13 mouse cellular contexts compared by ENCODE assay signal in the genomic region with DNA sequence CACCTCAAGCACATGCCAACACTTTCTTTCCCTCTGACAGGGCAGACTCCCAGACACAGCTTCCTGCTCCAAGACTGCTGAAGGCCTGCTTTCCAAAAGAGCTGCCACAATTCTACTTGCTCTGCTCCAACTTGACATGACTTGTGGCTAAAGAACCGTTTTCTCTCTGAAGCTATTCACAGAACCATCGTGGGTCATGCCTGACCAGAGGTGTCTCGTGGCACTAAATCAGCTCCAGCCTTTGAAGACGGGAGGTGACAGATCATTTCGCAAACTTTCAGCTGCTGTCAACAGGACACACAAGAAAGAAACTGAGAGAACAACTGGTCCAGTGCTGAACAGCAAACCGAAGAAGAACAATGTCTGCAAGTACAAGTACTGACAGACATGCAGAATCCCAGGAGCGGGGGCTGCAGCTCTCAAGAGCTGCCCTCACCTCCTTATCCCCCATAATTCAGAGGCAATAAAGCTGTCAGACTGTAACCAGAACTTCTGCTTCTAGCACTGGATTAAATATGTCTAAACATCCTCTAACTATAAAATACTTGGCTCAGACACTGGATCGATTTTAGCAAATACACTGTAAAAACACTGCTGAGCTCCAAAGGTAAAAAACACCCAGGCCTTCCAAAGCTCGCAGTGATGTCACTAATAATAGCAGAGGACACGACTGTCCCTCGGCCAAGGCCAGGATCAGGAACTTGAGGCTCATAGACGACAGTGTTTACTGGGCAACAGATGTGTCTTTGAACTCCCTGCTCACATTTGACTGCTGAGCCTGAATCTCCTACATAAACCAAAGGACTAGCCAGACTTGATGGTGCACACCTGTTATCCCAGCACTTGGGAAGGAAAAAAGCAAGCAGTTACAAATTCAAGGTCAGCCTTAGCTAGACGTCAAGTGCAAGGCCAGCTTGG. TPM values are rescaled to one million over a fixed set of nuclear protein-coding genes. Genes with fewer than 3 reads are reported as not detected.
DNase-seq lines count a peak whose midpoint lies in the region; ATAC-seq lines count a peak whose summit lies in the region.
"Had no signal": no experiment of that assay in that cellular context is flagged by ENCODE, and none has a peak within 500 bp of the region (broad histone marks: within the 10 kb centered on the region; RNA-seq: fewer than 3 reads in every experiment).

No protein-coding gene starts in this region.

- no peaks in the 10 kb centered on the region for H3K27me3 ChIP-seq in kidney, embryonic 14.5 days (ENCODE audit: control insufficient read depth, insufficient read depth, low read length)
- no peaks in the 10 kb centered on the region for H3K27me3 ChIP-seq in limb, embryonic 12.5 days
- H3K27me3 ChIP-seq: embryonic facial prominence, embryonic 12.5 days had no signal

- peak; percentile 41 for DNase-seq in gastrocnemius, adult 18-20 months (ENCODE audit: low spot score)
- no peak for DNase-seq in gastrocnemius, adult 8-10 months (ENCODE audit: low spot score in 2 of 2)
- DNase-seq in kidney, postnatal 25 days: no peak
- peak; percentile 37 for DNase-seq in adrenal gland, adult 8-10 months
- no peak for DNase-seq in left cerebral cortex, postnatal 25 days (ENCODE audit: low spot score in 2 of 2)

- peaks cover 72% of the 10 kb centered on the region for H3K36me3 ChIP-seq in kidney, embryonic 14.5 days (ENCODE audit: control insufficient read depth, insufficient read depth, low read length)
- H3K36me3 ChIP-seq in limb, embryonic 12.5 days: peaks cover 86% of the 10 kb centered on the region

- H3K9me3 ChIP-seq in kidney, embryonic 14.5 days (ENCODE audit: control insufficient read depth, low read length): no peaks in the 10 kb centered on the region
- no peaks in the 10 kb centered on the region for H3K9me3 ChIP-seq in limb, embryonic 12.5 days
- H3K9me3 ChIP-seq: embryonic facial prominence, embryonic 12.5 days; G1E; hindbrain, embryonic 10.5 days had no signal

- H3K4me1 ChIP-seq in kidney, embryonic 14.5 days (ENCODE audit: control insufficient read depth, insufficient read depth, low read length): peaks cover 21% of the 10 kb centered on the region; the same call in 1 of the 2 replicates
- H3K4me1 ChIP-seq in limb, embryonic 12.5 days (replicated peaks): peaks cover 16% of the 10 kb centered on the region
- H3K4me1 ChIP-seq: embryonic facial prominence, embryonic 12.5 days; hindbrain, embryonic 10.5 days had no signal

- peak overlapping the region; percentile 72; the same call in 1 of the 2 replicates for H3K27ac ChIP-seq in kidney, embryonic 14.5 days (ENCODE audit: low read depth, low read length)
- H3K27ac ChIP-seq in limb, embryonic 12.5 days: peak overlapping the region; percentile 70
- H3K27ac ChIP-seq: embryonic facial prominence, embryonic 12.5 days; hindbrain, embryonic 10.5 days had no signal

- no peak overlapping the region for H3K9ac ChIP-seq in kidney, embryonic 14.5 days (ENCODE audit: low read depth, low read length)
- peak overlapping the region; percentile 14; the same call in 1 of the 2 replicates for H3K9ac ChIP-seq in limb, embryonic 12.5 days (replicated peaks)
- H3K9ac ChIP-seq: embryonic facial prominence, embryonic 12.5 days; lung, embryonic 14.5 days had no signal

- ATAC-seq in kidney, embryonic 14.5 days (ENCODE audit: low FRiP score, low TSS enrichment): peak; percentile 83
- no peak for ATAC-seq in limb, embryonic 12.5 days (ENCODE audit: insufficient number of reproducible peaks, insufficient read depth, low FRiP score, low TSS enrichment, low read depth)
- ATAC-seq in granulocyte monocyte progenitor cell, adult 5-6 weeks (replicated peaks; ENCODE audit: poor library complexity, severe bottlenecking): no peak

- WGBS in kidney, embryonic 14.5 days: 26% methylated on average over 13 of the region's 13 CpGs
- 51% methylated on average over 13 of the region's 13 CpGs for whole genome bisulfite sequencing in limb, embryonic 12.5 days

- intact Hi-C loops in left cerebral cortex, postnatal 25 days (cut with DNase I): no loop called here

- H3K4me2 ChIP-seq in kidney, embryonic 14.5 days (replicated peaks; ENCODE audit: low read depth, low read length): no peak overlapping the region
- H3K4me2 ChIP-seq in limb, embryonic 12.5 days: no peak overlapping the region
- H3K4me2 ChIP-seq: embryonic facial prominence, embryonic 12.5 days; lung, embryonic 14.5 days had no signal

- H3K4me3 ChIP-seq in kidney, embryonic 14.5 days (ENCODE audit: low read length): no peak overlapping the region
- H3K4me3 ChIP-seq in limb, embryonic 12.5 days (replicated peaks): no peak overlapping the region
- H3K4me3 ChIP-seq: embryonic facial prominence, embryonic 12.5 days; hindbrain, embryonic 10.5 days had no signal

RNA-seq across cellular contexts. Expression of a gene that starts 14.6 kb away (rescaled TPM):
- 100 to 1,000 TPM in 1 of 2 experiments, 10 to 100 TPM in 1; 84.6 to 100 TPM for total RNA-seq in gastrocnemius, adult 18-20 months (2021)
- total RNA-seq in gastrocnemius, adult 8-10 months (2022): 10 to 100 TPM; 87.7 to 97.5 (median 90.6) TPM
- polyA plus RNA-seq in kidney, embryonic 14.5 days (2014; fragmentation: Nextera tagmentation; extraction: Ambion mirVana): 25.0 and 45.4 TPM in 2 replicates
- total RNA-seq in adrenal gland, adult 8-10 months (2022): 100 to 1,000 TPM in 2 of 4 experiments, 10 to 100 TPM in 2; 89.1 to 108 (median 99.5) TPM
- 49.8 and 56.0 TPM in 2 replicates for polyA plus RNA-seq in limb, embryonic 12.5 days (2016; fragmentation: Nextera tagmentation; extraction: Ambion mirVana)
- 49.2 and 54.6 TPM in 2 replicates for total RNA-seq in granulocyte monocyte progenitor cell, adult 5-6 weeks (2014; fragmentation: Nextera tagmentation)
- 34.1 and 36.6 TPM in 2 replicates for total RNA-seq in granulocyte monocyte progenitor cell, adult 5-6 weeks (2017)
- total RNA-seq in left cerebral cortex, postnatal 25 days (2021): 10 to 100 TPM; 67.5 to 71.1 TPM

RNA-seq across cellular contexts. Expression of a gene that starts 19.5 kb away (rescaled TPM):
- under 1 TPM in 1 of 2 experiments, not detected in 1; 0.57 TPM for total RNA-seq in gastrocnemius, adult 18-20 months (2021)
- 1 to 10 TPM in 1 of 4 experiments, not detected in 3; 1.2 TPM for total RNA-seq in gastrocnemius, adult 8-10 months (2022)
- not detected in 2 replicates for polyA plus RNA-seq in kidney, embryonic 14.5 days (2014; fragmentation: Nextera tagmentation; extraction: Ambion mirVana)
- total RNA-seq in adrenal gland, adult 8-10 months (2022): 1 to 10 TPM in 2 of 4 experiments, not detected in 2; 2.8 to 6.6 TPM
- not detected in 2 replicates for polyA plus RNA-seq in limb, embryonic 12.5 days (2016; fragmentation: Nextera tagmentation; extraction: Ambion mirVana)
- not detected in 2 replicates for total RNA-seq in granulocyte monocyte progenitor cell, adult 5-6 weeks (2014; fragmentation: Nextera tagmentation)
- total RNA-seq in granulocyte monocyte progenitor cell, adult 5-6 weeks (2017): not detected in 2 replicates
- 1 to 10 TPM; 2.8 to 5.8 TPM for total RNA-seq in left cerebral cortex, postnatal 25 days (2021)
- polyA plus RNA-seq: G1E; lung, embryonic 14.5 days; midbrain, postnatal 0 days had no signal

RNA-seq across cellular contexts. Expression of a gene that starts 30.4 kb away (rescaled TPM):
- under 1 TPM; 0.33 to 0.39 TPM for total RNA-seq in gastrocnemius, adult 18-20 months (2021)
- total RNA-seq in gastrocnemius, adult 8-10 months (2022): 1 to 10 TPM in 2 of 4 experiments, under 1 TPM in 2; 0.70 to 1.0 (median 0.94) TPM
- 0.17 and 0.20 TPM in 2 replicates for polyA plus RNA-seq in kidney, embryonic 14.5 days (2014; fragmentation: Nextera tagmentation; extraction: Ambion mirVana)
- total RNA-seq in adrenal gland, adult 8-10 months (2022): under 1 TPM; 0.16 to 0.49 (median 0.33) TPM
- 0.20 TPM in 1 of 2 replicates, not detected in the other for polyA plus RNA-seq in limb, embryonic 12.5 days (2016; fragmentation: Nextera tagmentation; extraction: Ambion mirVana)
- not detected in 2 replicates for total RNA-seq in granulocyte monocyte progenitor cell, adult 5-6 weeks (2014; fragmentation: Nextera tagmentation)
- not detected in 2 replicates for total RNA-seq in granulocyte monocyte progenitor cell, adult 5-6 weeks (2017)
- under 1 TPM in 1 of 2 experiments, not detected in 1; 0.18 TPM for total RNA-seq in left cerebral cortex, postnatal 25 days (2021)
- total RNA-seq: midbrain, postnatal 0 days had no signal

RNA-seq across cellular contexts. Expression of a gene that starts 35.0 kb away (rescaled TPM):
- total RNA-seq in gastrocnemius, adult 18-20 months (2021): 10 to 100 TPM; 18.9 to 24.7 TPM
- 10 to 100 TPM; 20.4 to 26.4 (median 22.2) TPM for total RNA-seq in gastrocnemius, adult 8-10 months (2022)
- polyA plus RNA-seq in kidney, embryonic 14.5 days (2014; fragmentation: Nextera tagmentation; extraction: Ambion mirVana): 14.8 and 18.2 TPM in 2 replicates
- 10 to 100 TPM; 25.6 to 34.1 (median 32.2) TPM for total RNA-seq in adrenal gland, adult 8-10 months (2022)
- polyA plus RNA-seq in limb, embryonic 12.5 days (2016; fragmentation: Nextera tagmentation; extraction: Ambion mirVana): 10.4 and 13.2 TPM in 2 replicates
- total RNA-seq in granulocyte monocyte progenitor cell, adult 5-6 weeks (2014; fragmentation: Nextera tagmentation): 7.9 and 8.6 TPM in 2 replicates
- 12.8 and 19.5 TPM in 2 replicates for total RNA-seq in granulocyte monocyte progenitor cell, adult 5-6 weeks (2017)
- total RNA-seq in left cerebral cortex, postnatal 25 days (2021): 10 to 100 TPM; 12.6 to 15.9 TPM

RNA-seq across cellular contexts. Expression of a gene that starts 35.0 kb away (rescaled TPM):
- 1 to 10 TPM; 5.7 to 6.2 TPM for total RNA-seq in gastrocnemius, adult 18-20 months (2021)
- 1 to 10 TPM; 4.5 to 6.0 (median 5.1) TPM for total RNA-seq in gastrocnemius, adult 8-10 months (2022)
- 27.4 and 32.8 TPM in 2 replicates for polyA plus RNA-seq in kidney, embryonic 14.5 days (2014; fragmentation: Nextera tagmentation; extraction: Ambion mirVana)
- 10 to 100 TPM; 24.2 to 33.4 (median 29.4) TPM for total RNA-seq in adrenal gland, adult 8-10 months (2022)
- polyA plus RNA-seq in limb, embryonic 12.5 days (2016; fragmentation: Nextera tagmentation; extraction: Ambion mirVana): 47.8 and 52.4 TPM in 2 replicates
- 35.6 and 43.0 TPM in 2 replicates for total RNA-seq in granulocyte monocyte progenitor cell, adult 5-6 weeks (2014; fragmentation: Nextera tagmentation)
- 39.4 and 57.7 TPM in 2 replicates for total RNA-seq in granulocyte monocyte progenitor cell, adult 5-6 weeks (2017)
- total RNA-seq in left cerebral cortex, postnatal 25 days (2021): 10 to 100 TPM; 21.5 to 29.0 TPM

Comparison
In these comparisons a context has a peak if more than half of its experiments do, and no peak if none do; other contexts are left out.
1. DNase-seq: peak in gastrocnemius, adult 18-20 months (single experiment) and adrenal gland, adult 8-10 months (single experiment); none in gastrocnemius, adult 8-10 months (0 of 2), kidney, postnatal 25 days (0 of 2) and left cerebral cortex, postnatal 25 days (0 of 2).